Mouse (Mus musculus) kidney, postnatal 0 days (tissue): ENCODE results near the gene Mcf2l. TPM values are rescaled to one million over a fixed set of nuclear protein-coding genes. Genes with fewer than 3 reads are reported as not detected.

Source experiments
- ATAC-seq: fragments of 200-750 bp; cut with Nextera tagmentation; replicated peaks from 2 replicates; pipeline ENCODE4 v1.8.0; 2017; ENCODE audit warnings: low read depth, moderate number of reproducible peaks, moderate TSS enrichment, moderate library complexity; ENCODE audit not compliant: low FRiP score
- DNase-seq: peaks from one replicate; pipeline ENCODE4 v3.0.0-alpha.2; 2016; ENCODE audit warnings: low spot score
- H3K27ac ChIP-seq: fragments of 300-500 bp; sonication (generic); 2 replicates; pipeline ENCODE4 v1.5.1; 2014; ENCODE audit warnings: mild to moderate bottlenecking
- H3K27me3 ChIP-seq: fragments of 300-500 bp; sonication (generic); 2 replicates; pipeline ENCODE4 v1.6.1; 2014; ENCODE audit warnings: low read length, mixed read lengths; ENCODE audit not compliant: insufficient read depth
- H3K36me3 ChIP-seq: fragments of 300-500 bp; sonication (generic); 2 replicates; pipeline ENCODE4 v1.6.1; 2014; ENCODE audit warnings: low read length, mixed read lengths; ENCODE audit not compliant: insufficient read depth
- H3K4me1 ChIP-seq: fragments of 300-500 bp; sonication (generic); replicated peaks from 2 replicates; pipeline ENCODE4 v1.6.1; 2014; ENCODE audit warnings: antibody characterized with exemption, low read length, mixed read lengths; ENCODE audit not compliant: insufficient read depth
- H3K4me2 ChIP-seq: fragments of 300-500 bp; sonication (generic); 2 replicates; pipeline ENCODE4 v1.6.1; 2014; ENCODE audit warnings: mild to moderate bottlenecking, low read length, moderate library complexity, mixed read lengths
- H3K4me3 ChIP-seq: fragments of 300-500 bp; sonication (generic); replicated peaks from 2 replicates; pipeline ENCODE4 v1.5.1; 2014; ENCODE audit warnings: low read depth, low read length
- H3K9ac ChIP-seq: fragments of 300-500 bp; sonication (generic); 2 replicates; pipeline ENCODE4 v1.6.1; 2014; ENCODE audit warnings: low read depth, low read length
- H3K9me3 ChIP-seq: fragments of 300-500 bp; sonication (generic); replicated peaks from 2 replicates; pipeline ENCODE4 v1.6.1; 2016; ENCODE audit warnings: low read length, inconsistent platforms, mixed read lengths
- CTCF ChIP-seq: IDR thresholded peaks from 2 replicates; pipeline ENCODE4 v1.5.1; 2016; ENCODE audit warnings: antibody characterized with exemption, low read depth, mild to moderate bottlenecking, moderate library complexity
- WGBS: fragments of 180-500 bp; shearing (Covaris S2); extraction: QIAGEN DNeasy Blood & Tissue Kit; methylation state at CpG from one replicate; pipeline ENCODE4 v1.1.7; 2014; 5-methylcytosine and 5-hydroxymethylcytosine counted together
- polyA plus RNA-seq: library from polyadenylated mRNA; unstranded; fragments of >200 nt; fragmentation: Nextera tagmentation; extraction: Ambion mirVana; gene quantifications from 2 replicates; pipeline ENCODE4 v1.2.1, GENCODE M21; 2015

Mcf2l gene
- polyA plus RNA-seq, 1 experiment from 2014 or later: 11.2 TPM

- H3K9me3 ChIP-seq: no peaks in the 10 kb centered on the region
- no peak for ATAC-seq
- no peak overlapping the region for H3K4me3 ChIP-seq
- no peak overlapping the region for H3K9ac ChIP-seq
- H3K36me3 ChIP-seq: 0 out of 2 replicates have a peak, but pooled peaks cover 6% of the 10 kb centered on the region
- no peak overlapping the region for H3K27ac ChIP-seq
- no peak for TF ChIP-seq CTCF
- H3K27me3 ChIP-seq: no peaks in the 10 kb centered on the region
- H3K4me1 ChIP-seq: no peaks in the 10 kb centered on the region; the same call in 1 of the 2 replicates
- no peak for DNase-seq
- no peak overlapping the region for H3K4me2 ChIP-seq
- 85% methylated on average over 8 of the region's 8 CpGs for WGBS
Observed at GRCm38 (mm10) chr8:12987571-12987970, 114.0 kb downstream of the Mcf2l start.

DNA sequence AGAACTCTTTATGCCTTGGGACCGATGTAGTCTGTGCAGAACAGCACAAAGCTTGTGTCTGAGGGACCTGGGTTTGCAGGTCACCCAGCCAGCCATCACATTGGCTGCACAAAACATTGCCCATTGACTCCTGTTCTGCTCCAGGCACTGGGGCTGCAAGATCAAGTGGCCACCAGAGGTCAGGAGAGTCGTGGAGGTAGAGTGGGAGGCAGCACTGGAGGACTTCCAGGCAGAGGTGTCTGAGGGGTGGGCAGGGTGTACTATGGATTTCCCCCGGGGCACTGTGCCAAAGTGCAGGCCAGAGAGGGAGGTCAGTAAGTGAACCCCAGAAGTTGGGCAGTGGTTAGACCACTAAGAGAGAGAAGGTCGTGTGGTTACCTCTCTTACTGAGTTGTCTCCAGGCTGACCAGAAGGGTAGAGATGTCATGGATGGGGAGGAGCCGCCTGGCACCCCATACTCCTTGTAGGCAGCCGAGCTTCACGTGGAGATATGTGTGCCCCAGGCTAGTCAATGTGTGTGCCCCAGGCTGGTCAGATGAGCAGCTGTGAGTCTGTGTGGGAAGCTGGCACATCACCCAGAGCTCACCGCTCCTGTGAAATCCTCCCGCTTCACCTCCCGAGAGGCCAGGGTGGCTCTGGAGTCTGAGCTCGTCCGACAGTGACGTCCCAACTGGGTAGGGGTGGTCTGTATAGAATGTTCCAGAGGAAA is 115.3 kb downstream of the Mcf2l start:
- Histone ChIP-seq H3K4me2 (no peak overlapping the region), H3K9me3 (no peaks in the 10 kb centered on the region), H3K4me3 (no peak overlapping the region), H3K27ac (no peak overlapping the region), H3K36me3 (0 out of 2 replicates have a peak, but pooled peaks cover 6% of the 10 kb centered on the region), H3K4me1 (no peaks in the 10 kb centered on the region; the same call in 1 of the 2 replicates), H3K27me3 (no peaks in the 10 kb centered on the region), H3K9ac (no peak overlapping the region)
- ATAC-seq (no peak), DNase-seq (no peak)
- peak; percentile 49 for TF ChIP-seq CTCF
- 68% methylated on average over 13 of the region's 13 CpGs for WGBS

DNA sequence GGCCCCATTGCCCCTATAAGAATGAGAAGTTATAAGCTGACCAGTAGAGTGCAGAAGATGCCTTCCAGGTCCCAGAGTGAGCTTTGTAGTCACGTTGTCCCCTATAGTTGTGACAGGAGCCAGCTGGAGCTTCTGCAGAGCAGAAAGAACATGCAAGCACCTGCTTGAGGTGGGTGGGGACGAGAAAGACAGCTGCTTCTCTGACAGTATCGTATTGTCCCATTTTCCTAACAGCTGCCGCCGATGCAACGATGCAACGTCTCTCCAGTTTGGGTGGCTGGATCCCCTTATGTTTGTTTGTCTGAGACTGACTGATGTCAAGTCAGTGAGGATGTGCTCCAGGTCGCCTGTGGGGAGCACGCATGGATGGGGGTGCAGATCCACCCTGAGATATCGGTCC is 117.8 kb downstream of the Mcf2l start:
- Histone ChIP-seq H3K4me1 (no peaks in the 10 kb centered on the region; the same call in 1 of the 2 replicates), H3K27ac (no peak overlapping the region), H3K4me2 (no peak overlapping the region), H3K27me3 (no peaks in the 10 kb centered on the region), H3K4me3 (no peak overlapping the region), H3K9me3 (no peaks in the 10 kb centered on the region), H3K9ac (no peak overlapping the region), H3K36me3 (no peaks in the 10 kb centered on the region)
- ATAC-seq (no peak), DNase-seq (no peak)
- WGBS: 58% methylated on average over 10 of the region's 10 CpGs
- TF ChIP-seq CTCF: no peak

DNA sequence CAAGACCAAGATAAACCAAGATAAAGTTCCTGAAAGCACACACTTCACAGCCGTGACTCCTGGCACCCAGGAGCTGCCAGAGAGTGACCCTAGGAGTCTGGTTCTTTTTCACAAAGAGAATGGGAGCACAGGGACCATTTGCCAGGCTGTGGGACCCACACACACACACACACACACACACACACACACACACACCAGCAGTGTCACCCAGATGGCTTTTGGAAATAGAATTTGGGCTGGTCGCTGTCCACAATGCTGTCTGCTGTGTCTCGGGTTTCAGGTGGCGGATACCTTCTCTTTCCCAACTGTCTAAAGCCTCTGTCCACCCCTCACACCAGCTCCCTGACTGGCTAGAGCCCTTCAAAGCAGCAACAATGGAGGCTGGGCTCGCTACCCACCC is 120.9 kb downstream of the Mcf2l start:
- WGBS: 59% methylated on average over 5 of the region's 5 CpGs
- no peak overlapping the region for H3K9ac ChIP-seq
- TF ChIP-seq CTCF: no peak
- peaks cover 4% of the 10 kb centered on the region; the same call in 1 of the 2 replicates for H3K36me3 ChIP-seq
- no peak for ATAC-seq
- no peak overlapping the region for H3K4me3 ChIP-seq
- H3K4me2 ChIP-seq: no peak overlapping the region
- H3K27ac ChIP-seq: no peak overlapping the region
- H3K9me3 ChIP-seq: no peaks in the 10 kb centered on the region
- no peaks in the 10 kb centered on the region for H3K27me3 ChIP-seq
- H3K4me1 ChIP-seq: no peaks in the 10 kb centered on the region
- DNase-seq: no peak

DNA sequence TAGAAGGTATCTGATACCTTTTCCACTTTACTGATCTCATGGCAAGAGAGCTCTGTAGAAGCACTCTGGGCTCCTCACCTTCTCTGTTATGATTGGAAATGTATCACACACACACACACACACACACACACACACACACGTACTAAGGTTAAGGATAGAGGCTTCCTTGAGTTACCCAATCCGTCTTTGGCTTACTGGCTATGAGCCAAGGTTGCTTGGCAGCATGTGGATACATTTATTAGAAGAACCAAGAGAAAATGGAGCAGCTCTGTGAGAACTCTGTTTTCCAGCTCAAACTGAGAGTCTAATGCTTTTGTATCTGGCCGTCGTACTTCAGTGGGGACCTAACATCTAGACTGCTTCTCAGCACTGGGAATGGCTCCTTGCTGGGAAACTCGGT is 121.9 kb downstream of the Mcf2l start:
- H3K27me3 ChIP-seq: no peaks in the 10 kb centered on the region
- H3K9ac ChIP-seq: no peak overlapping the region
- ATAC-seq: no peak
- no peak for TF ChIP-seq CTCF
- H3K9me3 ChIP-seq: no peaks in the 10 kb centered on the region
- no peak overlapping the region for H3K4me2 ChIP-seq
- peaks cover 8% of the 10 kb centered on the region; the same call in 1 of the 2 replicates for H3K36me3 ChIP-seq
- no peak overlapping the region for H3K27ac ChIP-seq
- 49% methylated on average over 5 of the region's 5 CpGs for WGBS
- peak; percentile 10 for DNase-seq
- H3K4me1 ChIP-seq: no peaks in the 10 kb centered on the region
- no peak overlapping the region for H3K4me3 ChIP-seq

DNA sequence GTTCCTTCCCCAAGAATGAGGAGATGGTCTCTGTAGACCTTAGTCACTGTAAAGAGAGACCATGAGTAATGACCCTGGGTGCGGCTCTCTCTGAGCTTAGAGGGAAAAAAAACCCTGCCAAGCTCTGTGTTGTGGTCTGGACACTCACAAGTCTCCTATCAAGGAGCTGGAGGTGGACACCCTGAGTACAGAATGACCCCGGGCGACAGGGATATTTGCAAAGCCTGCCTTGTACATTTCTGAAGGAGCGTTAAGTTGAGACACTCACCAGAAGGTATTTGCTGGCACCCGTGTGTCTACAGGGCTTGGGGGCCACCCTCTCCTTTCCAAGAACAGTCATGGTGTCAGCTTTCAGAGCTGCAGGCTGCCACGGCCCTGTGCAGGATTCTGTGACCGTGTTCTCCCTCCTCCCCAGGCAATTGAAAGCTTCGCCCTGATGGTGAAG is 123.2 kb downstream of the Mcf2l start:
- DNase-seq (peak; percentile 73), ATAC-seq (peak; percentile 49)
- no peak overlapping the region for H3K4me2 ChIP-seq
- H3K27ac ChIP-seq: no peak overlapping the region
- H3K9ac ChIP-seq: no peak overlapping the region
- WGBS: 19% methylated on average over 8 of the region's 8 CpGs
- H3K4me1 ChIP-seq: no peaks in the 10 kb centered on the region
- no peaks in the 10 kb centered on the region for H3K27me3 ChIP-seq
- TF ChIP-seq CTCF: no peak
- no peak overlapping the region for H3K4me3 ChIP-seq
- H3K36me3 ChIP-seq: peaks cover 18% of the 10 kb centered on the region; the same call in 1 of the 2 replicates
- H3K9me3 ChIP-seq: no peaks in the 10 kb centered on the region
